Mouse (Mus musculus) thymus, adult 18-20 months (tissue): ENCODE results near the gene Sh3bp4.

ENCODE experiments used
- DNase-seq, 2 experiments: peaks; one replicate each; pipeline ENCODE4 v3.0.0; 2022; ENCODE audit warnings: mixed read lengths in 2 of 2

Sh3bp4 gene

DNA sequence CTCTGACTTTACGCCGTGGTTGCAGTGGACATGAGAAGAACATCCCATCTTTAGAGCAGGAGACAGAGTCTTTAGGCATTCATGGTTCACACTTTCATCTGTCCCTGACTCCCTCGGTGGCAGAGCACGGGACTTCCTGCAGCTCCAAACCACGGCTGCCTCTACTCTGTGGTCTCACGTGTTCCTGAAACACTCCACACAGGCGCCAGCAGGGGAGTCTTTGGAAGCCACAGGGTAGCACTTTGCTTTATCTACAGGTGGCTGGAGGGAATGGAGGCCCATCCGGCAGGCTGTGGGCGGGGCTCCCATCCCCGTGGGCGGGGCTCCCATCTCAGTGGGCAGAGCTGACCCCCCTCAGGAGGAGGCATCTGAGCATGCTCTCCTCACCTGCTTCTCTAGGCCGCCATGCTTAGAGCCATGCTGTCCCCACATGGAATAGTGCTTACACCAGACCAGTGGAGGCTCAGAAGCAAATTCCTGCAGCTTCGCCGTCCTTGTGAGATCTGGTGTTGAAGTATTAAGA lies 60.9 kb downstream of the Sh3bp4 start:
- DNase-seq: no peak

DNA sequence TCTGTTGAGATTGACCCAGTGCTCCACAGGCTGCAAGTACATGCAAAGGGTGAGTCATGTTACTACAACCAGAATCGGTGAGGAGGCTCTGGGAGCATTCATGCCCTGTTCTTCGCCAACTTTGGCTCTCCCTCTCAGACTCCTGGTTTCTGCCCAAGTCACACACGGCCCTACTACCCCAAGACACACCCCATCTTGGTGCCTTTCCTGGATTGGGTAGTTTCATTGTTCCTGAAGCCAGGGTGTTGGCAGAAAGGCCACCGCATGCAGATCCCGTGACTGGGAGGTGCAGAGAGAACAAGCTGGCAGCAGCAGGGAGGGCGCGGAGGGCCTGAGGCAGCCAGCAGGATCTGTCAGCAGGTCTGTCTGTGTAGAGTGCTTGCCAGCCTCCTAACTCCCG lies 61.5 kb downstream of the Sh3bp4 start:
- no peak for DNase-seq

DNA sequence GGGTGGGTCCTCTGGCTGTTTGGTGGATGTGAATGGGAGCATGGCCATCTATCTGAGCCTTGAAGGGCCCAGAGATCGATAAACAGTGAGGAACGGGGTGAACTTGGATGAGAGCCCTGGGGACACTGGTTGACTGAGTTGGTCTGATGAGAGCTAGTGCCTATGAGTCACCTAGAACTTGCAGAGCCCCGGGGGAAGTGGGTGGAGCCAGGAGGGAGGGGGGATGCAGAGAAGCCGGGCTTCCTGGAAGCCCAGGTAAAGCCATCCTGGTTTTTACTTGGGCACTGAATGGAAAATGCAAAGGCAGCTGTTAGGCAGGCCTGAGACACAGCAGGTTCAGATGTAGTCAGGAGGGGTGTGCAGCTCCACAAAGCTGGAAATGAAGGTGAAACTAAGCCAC lies 63.1 kb downstream of the Sh3bp4 start:
- no peak for DNase-seq

DNA sequence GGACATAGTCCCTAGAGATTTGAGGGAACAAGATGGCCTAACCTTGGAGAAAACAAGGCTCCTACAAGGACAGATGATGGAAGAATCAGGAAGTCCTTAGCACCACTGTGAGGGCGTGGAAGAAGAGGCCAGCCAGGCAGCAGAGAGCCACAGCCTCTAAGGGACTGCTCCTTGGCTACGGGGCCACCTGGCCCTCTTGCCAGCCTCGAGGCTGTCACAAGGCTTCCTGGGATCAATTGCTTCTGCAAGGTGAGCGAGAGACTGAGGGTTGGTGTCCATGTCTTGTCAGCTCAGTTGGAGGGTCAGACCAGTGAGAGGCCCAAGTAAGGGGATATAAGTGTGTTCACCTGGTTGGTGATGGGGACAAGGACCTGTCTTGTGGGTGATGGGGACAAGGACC lies 63.5 kb downstream of the Sh3bp4 start:
- DNase-seq: no peak

DNA sequence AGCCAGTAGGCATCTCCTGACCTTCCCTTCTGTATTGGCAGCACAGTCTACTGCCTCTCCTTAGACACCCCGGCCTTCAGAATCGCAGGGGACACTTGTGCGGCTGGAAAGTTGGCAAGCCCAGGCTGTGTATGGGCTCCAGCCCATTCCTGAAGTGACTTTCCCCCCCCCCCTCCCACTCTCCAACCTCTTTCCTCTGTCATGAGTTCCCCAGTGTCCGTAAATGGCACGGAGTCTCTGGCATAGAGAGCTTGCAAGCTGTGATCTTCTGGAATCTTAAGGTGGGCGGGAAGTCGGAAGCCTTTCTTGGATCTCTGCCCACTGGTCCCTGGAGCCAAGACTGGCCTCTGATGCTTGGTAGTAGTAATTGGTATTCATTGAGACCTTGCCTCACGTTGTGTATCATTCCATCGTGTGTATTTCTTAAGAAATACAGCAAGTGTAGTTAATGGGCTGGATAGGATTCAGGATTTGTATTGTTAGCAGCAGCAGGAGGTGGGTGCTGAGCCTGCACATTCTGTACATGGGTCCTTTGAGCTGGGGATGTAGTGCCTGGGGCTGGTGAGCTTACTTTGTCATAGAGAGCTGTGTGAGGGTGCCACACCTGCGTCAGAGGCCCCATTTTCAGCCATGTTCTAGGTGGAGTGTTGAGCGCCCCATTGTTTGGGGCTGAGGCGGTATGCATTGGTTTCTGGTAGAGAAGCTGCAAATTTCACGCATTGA lies 66.0 kb downstream of the Sh3bp4 start:
- no peak for DNase-seq

DNA sequence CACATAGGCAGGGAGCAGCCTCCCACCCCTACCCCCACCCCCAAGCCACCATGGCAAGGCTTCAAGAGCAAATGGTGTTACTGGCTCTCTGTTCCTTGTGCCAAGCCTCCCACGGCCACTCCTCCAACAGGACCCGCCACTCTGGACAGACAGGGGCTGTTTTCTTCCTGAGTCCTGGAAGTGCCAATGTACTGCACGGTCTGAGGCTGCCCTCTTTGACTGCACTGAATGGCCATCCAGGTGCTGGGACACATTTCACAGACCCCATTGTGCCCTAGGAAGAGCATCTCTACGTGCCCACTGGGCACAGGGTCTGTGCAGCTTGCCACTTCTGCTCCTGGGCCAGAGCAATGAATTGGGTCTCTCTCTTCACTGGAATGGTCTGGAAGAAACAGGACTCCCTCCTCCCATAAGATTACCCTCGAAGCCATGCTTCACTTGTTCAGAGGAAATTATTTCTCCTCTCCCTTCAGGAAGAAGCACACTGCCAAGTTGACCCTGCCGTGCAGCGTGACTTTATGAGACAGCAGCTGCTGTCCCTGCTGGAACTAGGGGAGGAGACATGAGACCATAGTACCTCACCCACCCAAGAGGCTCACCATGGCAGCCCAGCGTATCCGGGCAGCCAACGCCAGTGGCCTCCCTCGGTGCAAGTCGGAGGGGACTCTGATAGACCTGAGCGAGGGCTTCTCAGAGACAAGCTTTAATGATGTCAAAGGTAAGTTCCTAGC lies 67.0 kb downstream of the Sh3bp4 start:
- DNase-seq: no peak

DNA sequence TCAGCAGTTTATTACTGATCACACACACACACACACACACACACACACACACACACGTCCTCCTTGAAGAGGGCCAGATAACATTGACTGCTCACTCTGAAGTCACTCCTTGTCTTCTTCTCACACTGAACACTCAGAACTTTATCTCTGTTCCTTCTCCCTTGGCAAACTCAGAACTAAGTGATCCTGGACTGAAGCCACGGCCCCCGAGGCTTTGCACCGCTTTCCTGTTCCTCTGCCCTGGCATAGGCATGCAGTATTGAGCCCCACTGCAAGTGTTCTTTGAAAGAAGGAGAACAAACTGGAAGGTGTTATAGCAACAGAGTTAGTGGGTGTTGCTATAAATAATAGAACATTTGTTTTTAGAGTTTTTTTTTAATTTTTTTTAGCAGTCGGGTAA lies 68.1 kb downstream of the Sh3bp4 start:
- no peak for DNase-seq

DNA sequence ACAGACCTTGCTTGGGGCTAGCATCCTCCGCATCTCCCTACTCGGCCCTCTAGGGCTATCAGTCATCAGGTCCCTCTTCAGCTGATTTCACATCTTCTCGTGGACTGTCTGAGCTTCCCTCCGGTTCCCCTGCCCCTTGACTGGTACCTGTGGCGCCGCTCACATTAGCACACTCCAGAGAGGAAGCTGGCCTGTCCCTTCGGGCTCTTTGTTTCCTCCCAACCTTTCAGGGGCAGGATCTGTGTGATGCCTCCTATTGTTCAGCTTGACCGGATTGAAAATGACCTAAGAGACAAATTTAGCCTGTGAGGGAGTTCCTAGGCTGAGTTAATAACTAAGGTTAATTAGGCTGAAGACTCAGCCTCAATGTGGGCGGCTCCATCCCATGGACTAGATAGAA lies 69.9 kb downstream of the Sh3bp4 start:
- no peak for DNase-seq

DNA sequence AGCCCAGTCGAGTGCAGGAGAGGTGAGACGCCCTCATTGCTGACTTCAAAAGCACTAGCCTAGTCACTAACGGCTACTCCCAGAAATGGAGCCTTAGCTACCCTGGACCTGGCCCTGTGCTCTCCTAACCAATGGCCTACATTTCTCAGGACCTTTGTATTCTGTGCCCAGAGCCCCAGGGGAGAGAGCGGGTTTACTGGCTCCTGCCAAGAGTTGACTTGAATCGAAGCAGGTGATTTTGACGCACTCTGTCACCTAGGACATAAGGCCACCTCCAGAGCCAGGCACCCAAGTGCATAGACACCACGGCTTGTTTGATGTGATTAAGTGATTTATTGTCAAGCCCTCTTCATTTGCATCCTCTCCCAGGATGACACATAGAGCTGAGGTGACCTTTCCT lies 80.9 kb downstream of the Sh3bp4 start:
- DNase-seq: no peak

DNA sequence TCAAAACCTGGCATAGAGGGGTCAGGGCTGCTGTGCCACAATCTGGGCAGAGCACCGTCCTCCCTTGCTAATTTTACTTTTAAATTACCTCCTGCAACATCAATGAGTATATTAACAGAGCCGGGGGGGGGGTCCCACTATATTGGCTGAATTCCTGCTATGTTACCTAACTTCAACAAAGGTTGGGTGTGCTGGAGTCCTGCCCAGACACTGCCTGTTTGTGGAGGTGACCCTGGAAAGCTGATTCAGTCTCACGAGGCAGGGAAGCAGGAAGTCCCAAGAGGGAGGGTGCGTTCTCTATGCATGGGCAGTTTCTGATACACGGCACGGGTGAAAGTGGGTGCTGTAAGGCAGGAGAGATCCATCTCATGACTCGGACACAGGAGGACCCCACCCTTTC lies 82.4 kb downstream of the Sh3bp4 start:
- no peak for DNase-seq

DNA sequence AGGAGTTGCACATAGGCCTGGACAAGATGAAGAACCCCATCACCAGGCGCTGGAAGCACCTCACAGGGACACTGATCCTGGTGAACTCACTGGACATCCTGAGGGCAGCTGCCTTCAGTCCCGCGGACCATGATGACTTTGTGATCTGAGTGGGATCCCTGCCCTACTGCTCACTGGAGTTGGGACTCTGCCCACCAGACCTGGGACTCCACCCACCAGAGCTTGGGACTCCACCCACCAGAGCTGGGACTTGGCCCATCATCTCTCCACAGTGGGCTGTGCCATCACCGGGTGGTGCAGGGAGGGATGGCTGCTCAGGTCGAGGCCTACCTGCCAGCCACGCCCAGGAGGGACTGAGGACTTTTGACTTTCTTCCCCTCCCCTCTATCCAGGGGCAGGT lies 83.0 kb downstream of the Sh3bp4 start:
- DNase-seq: no peak

DNA sequence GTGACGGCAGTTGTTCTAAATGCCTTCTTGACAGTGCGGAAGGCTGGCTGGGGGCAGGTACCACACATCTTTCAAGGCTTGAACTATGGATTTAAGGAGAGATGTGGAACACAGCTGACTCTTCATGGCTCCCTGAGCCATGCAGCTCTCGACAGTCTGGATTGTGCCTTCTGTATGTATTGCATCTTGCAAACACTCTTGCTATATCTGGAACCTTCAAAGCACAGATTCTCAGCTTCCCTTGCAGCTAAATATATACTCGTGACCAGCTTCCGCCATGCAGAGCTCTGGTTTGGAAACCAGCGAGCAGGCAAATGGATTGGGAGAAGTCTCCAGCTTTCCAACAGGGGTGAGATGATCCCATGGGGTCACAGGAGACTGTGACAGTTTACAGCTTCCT lies 93.3 kb downstream of the Sh3bp4 start:
- no peak for DNase-seq

DNA sequence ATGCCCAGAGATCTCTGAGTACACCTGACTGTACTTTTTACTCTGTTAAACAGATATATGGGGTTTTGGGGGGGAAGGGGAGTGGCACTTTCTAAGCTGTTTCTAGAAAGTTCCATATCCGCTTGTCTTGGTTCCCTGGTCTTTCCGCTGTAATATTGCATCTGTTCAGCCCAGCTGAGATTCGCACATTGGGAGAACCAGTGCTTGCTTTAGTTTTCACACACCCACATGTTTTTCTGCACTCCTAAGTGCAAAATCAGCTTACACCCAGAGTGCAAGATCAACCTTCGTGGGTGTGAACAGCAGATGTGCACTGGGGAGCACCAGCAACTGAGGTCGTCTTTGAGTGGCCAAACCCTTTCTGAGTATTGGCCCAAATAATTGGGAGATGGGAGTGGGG lies 94.1 kb downstream of the Sh3bp4 start:
- DNase-seq: no peak

DNA sequence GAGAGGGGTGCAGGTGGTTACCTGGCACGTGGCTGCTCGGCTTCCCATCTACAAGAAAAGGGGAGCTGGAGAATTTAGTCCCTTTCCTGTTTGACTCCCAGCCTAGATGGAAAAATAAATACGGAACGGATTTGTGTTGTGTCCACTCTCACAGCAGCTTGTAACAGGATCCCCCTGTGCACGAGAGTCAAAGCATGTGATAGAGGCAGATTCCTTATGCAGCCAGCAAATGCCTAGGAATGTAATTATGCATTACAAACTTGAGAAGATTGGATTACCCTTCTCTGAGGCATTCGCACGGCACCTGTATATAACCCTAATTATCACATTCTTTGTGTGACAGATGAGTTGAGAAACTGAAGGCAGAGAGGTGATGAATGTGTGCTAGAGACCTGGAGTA lies 94.5 kb downstream of the Sh3bp4 start:
- no peak for DNase-seq

DNA sequence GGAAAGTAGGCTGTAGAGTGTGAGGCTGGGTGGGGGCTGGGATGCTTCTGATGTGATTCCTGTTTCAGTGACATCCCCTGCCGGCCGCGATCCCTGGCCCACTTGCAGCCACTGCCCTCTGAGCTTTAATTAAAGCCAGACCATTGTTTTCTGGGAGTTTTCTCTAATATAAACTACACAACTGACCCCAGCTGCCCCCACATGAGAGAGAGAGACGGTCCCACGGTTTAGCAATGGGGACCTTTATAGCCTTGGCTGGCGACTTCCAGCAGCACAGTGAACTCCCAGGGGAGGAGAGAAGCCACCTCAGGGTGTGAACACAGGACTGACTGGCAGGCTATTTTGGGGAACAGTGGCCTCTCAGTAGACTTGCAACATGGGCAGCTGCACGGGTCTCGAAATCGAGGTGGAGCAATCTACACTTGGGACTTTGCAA lies 96.6 kb downstream of the Sh3bp4 start:
- DNase-seq: no peak

DNA sequence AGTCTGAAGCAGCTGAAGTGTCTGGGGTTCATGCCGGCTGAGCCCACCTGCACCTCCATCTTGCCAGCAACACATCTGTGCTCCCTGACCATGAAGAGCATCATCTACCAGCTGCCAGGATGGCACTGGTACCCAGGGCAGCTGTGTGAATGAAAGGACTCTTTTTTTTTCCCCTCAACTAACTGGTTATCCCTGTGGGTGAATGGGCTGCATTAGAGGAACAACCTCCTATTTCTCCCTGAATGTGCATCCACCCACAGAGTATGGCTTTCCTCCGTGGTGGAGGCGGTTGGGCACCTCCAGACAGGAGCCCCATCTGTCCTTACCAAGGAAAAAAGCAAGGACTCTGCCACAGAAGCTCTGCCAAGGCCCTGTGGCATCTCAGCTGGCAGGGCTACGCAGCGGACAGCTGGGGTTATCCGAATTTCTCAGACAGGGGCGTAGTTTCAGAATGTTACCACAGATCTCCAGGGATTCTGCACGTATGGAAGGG lies 101.1 kb downstream of the Sh3bp4 start:
- no peak for DNase-seq

DNA sequence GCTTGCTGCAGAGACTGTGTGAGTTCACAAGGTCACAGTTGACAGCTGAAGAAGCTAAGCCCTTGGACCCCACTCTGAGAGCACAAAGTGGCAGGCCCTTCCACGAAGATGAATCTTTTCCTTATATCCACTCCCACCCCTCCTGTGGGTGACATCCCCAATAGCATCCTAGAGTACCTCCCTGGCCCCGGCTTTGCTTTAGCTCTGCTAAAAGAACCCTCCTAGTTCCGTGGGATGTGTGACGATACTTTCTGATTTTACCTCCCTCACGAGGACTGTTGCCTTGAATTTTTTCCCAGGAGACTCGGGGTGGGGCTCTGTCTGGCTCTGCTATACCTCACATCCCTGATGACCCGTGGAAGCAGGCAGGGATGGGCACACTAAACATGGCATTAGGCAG lies 104.4 kb downstream of the Sh3bp4 start:
- no peak for DNase-seq

DNA sequence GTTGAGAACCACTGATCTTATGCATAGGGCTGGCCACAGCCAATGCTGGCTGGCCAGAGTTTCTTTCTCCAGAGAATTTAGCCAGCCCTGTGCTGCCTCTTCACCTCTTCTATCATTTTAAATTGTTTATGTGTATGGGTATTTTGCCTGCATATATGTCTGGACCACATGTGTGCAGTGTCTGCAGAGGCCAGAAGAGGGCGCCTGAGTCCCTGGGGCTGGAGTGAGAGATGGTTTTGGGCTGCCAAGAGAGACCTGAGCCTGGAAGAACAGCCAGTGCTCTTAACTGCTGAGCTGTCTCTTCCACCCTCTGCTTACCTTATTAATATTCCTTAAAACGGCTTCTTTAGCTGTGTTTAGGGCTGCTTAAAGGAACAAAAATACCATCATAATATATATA lies 105.1 kb downstream of the Sh3bp4 start:
- no peak for DNase-seq

DNA sequence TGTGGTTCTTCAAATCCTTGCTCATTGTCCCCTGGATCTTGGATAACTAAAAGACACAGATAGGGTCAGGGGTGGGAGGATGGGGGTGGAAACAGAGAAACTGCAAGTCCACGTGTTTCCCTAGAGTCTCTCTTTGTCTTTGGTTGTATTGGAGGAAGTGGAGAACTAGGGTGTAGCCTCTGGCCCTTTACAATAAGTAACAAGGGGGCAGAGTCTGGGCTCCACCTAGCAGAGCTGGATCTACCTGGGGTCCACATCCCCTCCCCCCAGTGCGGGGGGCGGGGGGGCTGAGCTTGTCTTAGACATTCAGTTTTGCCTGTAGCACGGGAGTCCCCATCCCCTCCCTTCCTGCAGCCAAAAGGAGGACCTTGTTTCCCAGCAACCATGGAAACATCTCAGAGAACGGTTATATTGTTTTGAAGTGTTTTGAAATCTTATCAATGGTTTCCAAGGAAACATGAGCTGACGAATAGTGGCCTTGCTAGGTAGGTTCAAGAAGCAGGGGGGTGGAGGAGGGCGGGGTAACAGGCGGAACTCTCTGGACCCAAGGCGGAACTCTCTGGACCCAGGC lies 113.1 kb downstream of the Sh3bp4 start:
- DNase-seq: no peak

DNA sequence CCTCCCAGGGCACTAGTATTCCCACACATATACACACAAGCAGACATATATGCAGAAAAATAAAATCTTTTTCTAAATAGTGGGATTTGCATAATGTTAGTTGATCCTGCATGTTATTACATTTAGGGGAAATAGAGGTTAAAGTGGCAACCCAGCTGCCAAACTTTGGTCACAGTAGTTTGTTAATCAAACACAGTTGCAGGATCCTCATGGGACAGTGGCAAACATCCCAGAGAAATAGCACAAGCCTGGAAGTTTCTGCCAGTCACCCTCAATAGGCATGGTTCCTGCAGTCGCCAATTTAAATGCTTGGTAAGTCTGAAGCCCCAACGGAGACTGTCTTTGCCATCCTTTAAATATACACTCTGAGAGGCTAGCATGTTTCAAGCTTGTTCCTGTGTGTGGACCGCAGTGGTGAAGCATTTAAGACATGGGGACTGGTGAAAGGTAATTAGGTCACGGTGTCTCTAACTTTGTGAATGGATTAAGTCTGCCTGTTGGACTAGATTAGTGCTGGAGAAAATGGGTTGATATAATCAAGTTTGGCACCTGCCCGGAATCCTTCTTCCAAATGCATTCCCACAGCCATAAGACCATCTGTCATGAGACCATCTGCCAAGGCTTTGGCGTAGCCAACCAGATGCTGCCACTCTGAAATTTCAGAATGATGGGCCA lies 114.0 kb downstream of the Sh3bp4 start:
- DNase-seq: no peak

DNA sequence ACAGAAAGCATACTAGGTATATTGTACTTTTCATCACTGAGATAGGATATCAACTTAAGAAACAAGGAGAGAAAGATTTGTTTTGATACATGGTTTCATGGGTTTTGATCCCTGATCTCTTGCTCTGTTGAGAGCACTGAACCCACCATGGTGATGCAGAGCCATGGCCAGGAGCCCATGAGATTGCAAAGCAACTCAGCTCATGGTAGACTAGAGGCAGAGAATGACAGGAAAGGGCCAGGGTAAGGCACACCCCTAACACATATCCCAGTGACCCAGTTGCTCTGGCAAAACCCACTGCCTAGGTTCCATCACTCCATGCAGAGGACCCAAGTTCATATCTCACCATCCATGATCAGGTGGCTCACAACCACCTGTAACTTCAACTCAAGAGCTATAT lies 114.6 kb downstream of the Sh3bp4 start:
- DNase-seq: no peak

DNA sequence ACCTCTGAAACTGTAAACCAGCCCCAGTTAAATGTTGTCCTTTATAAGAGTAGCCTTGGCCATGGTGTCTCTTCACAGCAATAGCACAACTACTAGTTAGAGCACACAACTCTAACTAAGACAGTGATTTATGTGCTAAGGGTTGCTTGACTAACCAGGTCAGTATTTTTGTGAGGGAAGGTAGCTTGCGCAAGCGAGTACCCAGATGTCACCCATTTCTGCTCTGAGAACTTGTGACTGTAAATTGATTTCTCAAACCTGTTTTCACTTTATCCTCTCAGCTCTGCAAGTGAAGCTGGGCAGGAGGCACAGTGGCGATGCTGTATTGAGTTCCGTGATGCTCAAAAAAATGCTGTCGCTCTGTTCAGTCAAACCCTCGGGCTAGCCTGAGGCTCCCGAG lies 117.2 kb downstream of the Sh3bp4 start:
- no peak for DNase-seq

DNA sequence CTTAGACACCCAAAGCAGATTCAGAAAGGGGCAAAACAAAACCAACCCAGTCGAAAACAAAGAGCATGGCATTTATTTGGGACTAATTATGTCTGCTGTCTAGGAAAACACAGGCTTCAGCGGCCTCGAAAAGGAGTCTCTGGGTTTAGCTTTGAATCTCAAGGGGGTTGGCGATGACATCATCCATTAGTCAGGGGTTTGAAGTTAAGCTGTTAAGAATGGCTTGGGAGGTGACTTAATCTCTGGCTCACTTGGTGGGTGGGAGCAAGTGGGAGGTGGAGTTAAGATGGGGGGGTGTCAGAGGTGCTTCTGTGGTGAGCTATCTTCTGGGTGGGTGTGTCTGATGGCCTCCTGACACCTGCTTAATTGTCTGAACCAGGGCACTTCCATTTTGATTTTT lies 117.9 kb downstream of the Sh3bp4 start:
- DNase-seq: no peak
